Mouse (Mus musculus) midbrain, embryonic 13.5 days (tissue): ENCODE measurements around the gene Nfix. TPM values are rescaled to one million over a fixed set of nuclear protein-coding genes. Genes with fewer than 3 reads are reported as not detected.

Source experiments
- ATAC-seq: fragments of 200-750 bp; cut with Nextera tagmentation; 2 replicates; pipeline ENCODE4 v1.8.0; 2017; ENCODE audit warnings: mild to moderate bottlenecking, moderate TSS enrichment, moderate library complexity
- H3K27ac ChIP-seq: fragments of 300-500 bp; sonication (generic); 2 replicates; pipeline ENCODE4 v1.5.1; 2015; ENCODE audit warnings: inconsistent platforms, mild to moderate bottlenecking, moderate library complexity
- H3K27me3 ChIP-seq: fragments of 300-500 bp; sonication (generic); 2 replicates; pipeline ENCODE4 v1.6.1; 2015; ENCODE audit warnings: mild to moderate bottlenecking, inconsistent platforms
- H3K36me3 ChIP-seq: fragments of 300-500 bp; sonication (generic); 2 replicates; pipeline ENCODE4 v1.6.1; 2015; ENCODE audit warnings: mild to moderate bottlenecking, inconsistent platforms
- H3K4me1 ChIP-seq: fragments of 300-500 bp; sonication (generic); replicated peaks from 2 replicates; pipeline ENCODE4 v1.6.1; 2015; ENCODE audit warnings: inconsistent platforms
- H3K4me2 ChIP-seq: fragments of 300-500 bp; sonication (generic); replicated peaks from 2 replicates; pipeline ENCODE4 v1.6.1; 2015; ENCODE audit warnings: moderate library complexity, mild to moderate bottlenecking, inconsistent platforms
- H3K4me3 ChIP-seq: fragments of 300-500 bp; sonication (generic); replicated peaks from 2 replicates; pipeline ENCODE4 v1.5.1; 2015; ENCODE audit warnings: mild to moderate bottlenecking, inconsistent platforms
- H3K9ac ChIP-seq: fragments of 300-500 bp; sonication (generic); replicated peaks from 2 replicates; pipeline ENCODE4 v1.6.1; 2015; ENCODE audit warnings: mild to moderate bottlenecking, inconsistent platforms
- H3K9me3 ChIP-seq: fragments of 300-500 bp; sonication (generic); 2 replicates; pipeline ENCODE4 v1.6.1; 2016; ENCODE audit warnings: mild to moderate bottlenecking, inconsistent platforms
- WGBS: fragments of 180-500 bp; shearing (Covaris S2); methylation state at CpG from one replicate; pipeline ENCODE4 v1.1.7; 2015; 5-methylcytosine and 5-hydroxymethylcytosine counted together
- polyA plus RNA-seq: library from polyadenylated mRNA; unstranded; fragments of >200 nt; fragmentation: Nextera tagmentation; extraction: Ambion mirVana; gene quantifications from 2 replicates; pipeline ENCODE4 v1.2.1, GENCODE M21; 2015

Gene Nfix
- polyA plus RNA-seq, 1 experiment from 2014 or later, result 28.4 TPM

DNA sequence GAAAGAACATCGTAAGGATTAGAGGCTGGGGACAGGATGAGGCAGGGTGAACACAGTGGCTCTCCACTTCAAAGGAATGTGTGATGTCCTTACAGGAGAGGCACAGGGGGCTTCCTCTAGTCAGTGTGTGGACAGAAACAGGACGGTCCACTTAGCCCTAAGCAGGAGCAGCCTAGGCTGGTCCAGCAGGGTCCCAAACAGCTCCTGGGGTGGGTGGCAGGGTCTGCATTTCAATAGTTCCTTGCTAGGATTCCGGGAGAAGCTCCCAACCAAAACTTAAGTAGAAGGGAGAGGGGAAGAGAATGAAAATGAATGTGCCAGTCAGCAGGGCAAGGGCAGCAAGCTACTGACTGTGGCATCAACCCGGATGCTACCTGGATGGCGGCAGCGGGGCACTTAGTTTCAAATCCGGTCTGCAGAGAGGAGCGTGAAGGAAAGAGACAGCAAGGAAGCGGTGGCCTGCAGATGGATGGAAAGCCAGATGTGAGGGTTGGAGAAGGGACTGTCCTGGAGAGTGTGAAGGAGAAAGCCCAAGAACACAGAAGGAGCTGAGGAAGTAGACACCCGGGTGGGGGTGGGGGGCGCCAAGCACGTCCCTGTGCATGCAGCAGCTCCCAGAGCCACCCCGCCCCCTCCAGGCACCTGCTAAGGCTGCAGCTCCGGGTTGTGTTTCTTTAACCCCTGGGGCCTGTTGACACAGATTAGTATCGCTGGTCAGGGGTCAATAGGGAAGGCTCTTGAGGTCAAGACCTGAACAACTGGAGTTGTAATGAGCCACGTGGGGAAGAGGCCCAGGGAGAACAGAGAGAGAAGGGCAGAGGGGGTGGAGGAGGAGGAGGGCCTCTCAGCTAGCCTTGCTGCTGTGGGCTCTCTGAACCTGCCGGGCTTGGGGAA is 54.9 kb downstream of the Nfix start:
- ATAC-seq, result no peak
- WGBS, result 5% methylated on average over 17 of the region's 17 CpGs
- H3K4me2 ChIP-seq, result no peak overlapping the region
- no peaks in the 10 kb centered on the region for H3K9me3 ChIP-seq
- no peaks in the 10 kb centered on the region for H3K36me3 ChIP-seq
- peaks cover 99% of the 10 kb centered on the region for H3K27me3 ChIP-seq
- H3K27ac ChIP-seq, result no peak overlapping the region; the same call in none of the 2 replicates
- no peak overlapping the region for H3K4me3 ChIP-seq
- peak overlapping the region; percentile 36; the same call in 1 of the 2 replicates for H3K9ac ChIP-seq
- peaks cover 74% of the 10 kb centered on the region for H3K4me1 ChIP-seq

DNA sequence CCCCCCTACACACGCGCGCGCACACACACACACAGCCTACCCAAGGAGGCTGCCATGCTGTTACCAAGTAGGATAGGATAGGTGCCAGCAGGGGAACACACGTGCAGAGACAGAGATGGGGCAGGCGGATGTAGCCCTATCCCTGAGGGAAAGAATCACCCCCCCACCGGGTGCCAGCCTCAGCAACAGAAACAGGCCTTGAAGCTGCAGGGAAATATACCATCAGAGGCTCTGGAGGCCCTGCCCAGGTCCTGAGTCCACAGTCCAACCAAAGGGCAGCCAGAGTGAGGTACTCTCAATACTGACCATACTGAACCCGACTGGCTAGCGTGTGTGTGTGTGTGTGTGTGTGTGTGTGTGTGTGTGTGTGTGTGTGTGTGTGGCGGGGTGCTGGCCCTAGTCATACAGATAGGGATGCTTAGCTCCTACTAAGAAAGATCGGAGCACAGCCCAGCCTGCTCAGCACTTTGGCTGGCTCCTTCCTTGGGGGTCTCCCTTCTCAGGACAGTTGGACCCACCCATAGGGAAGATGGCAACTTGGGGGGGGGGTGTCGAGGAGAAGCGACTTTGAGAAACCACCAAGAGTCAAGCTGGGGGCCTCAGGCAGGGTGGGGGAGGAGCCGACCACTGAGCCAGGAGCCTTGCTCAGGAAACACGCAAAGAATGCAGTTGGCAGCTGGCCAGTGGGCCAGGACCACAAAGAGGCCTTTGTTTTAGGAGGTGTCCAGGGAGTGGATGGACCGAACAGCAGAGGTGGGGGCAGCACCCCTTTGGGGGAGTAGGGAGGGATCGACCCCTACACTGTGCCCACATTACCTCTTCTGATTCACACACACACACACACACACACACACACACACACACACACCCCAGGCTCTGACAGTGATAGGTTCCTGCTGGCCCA is 56.4 kb downstream of the Nfix start:
- peaks cover 82% of the 10 kb centered on the region for H3K4me1 ChIP-seq
- H3K4me2 ChIP-seq, result peak overlapping the region; percentile 34
- WGBS, result 3% methylated on average over 17 of the region's 17 CpGs
- ATAC-seq, result peak; percentile 72
- no peaks in the 10 kb centered on the region for H3K36me3 ChIP-seq
- H3K27me3 ChIP-seq, result peaks cover 99% of the 10 kb centered on the region
- H3K27ac ChIP-seq, result peak overlapping the region; percentile 71
- no peak overlapping the region for H3K4me3 ChIP-seq
- H3K9ac ChIP-seq, result peak overlapping the region; percentile 36
- no peaks in the 10 kb centered on the region for H3K9me3 ChIP-seq

DNA sequence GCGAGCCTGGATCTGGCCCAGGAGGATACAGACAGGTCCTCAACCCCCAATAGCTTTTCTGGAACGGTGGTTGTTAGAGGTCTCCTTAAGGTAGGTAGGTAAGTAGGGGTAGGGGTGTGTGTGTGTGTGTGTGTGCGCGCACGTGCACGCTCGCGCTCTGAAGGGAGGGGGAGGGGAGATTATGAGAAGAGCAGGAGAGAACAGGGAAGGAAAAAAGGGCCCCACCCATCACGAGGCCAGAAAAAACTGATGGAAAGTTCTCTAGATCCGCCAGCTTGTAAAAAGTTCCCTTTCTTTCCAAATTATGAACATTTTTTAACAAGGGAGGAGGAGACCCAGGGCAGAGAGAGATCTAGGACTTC is 57.1 kb downstream of the Nfix start:
- Histone ChIP-seq H3K27me3 (peaks cover 99% of the 10 kb centered on the region), H3K9ac (peak overlapping the region; percentile 44; the same call in 1 of the 2 replicates)

DNA sequence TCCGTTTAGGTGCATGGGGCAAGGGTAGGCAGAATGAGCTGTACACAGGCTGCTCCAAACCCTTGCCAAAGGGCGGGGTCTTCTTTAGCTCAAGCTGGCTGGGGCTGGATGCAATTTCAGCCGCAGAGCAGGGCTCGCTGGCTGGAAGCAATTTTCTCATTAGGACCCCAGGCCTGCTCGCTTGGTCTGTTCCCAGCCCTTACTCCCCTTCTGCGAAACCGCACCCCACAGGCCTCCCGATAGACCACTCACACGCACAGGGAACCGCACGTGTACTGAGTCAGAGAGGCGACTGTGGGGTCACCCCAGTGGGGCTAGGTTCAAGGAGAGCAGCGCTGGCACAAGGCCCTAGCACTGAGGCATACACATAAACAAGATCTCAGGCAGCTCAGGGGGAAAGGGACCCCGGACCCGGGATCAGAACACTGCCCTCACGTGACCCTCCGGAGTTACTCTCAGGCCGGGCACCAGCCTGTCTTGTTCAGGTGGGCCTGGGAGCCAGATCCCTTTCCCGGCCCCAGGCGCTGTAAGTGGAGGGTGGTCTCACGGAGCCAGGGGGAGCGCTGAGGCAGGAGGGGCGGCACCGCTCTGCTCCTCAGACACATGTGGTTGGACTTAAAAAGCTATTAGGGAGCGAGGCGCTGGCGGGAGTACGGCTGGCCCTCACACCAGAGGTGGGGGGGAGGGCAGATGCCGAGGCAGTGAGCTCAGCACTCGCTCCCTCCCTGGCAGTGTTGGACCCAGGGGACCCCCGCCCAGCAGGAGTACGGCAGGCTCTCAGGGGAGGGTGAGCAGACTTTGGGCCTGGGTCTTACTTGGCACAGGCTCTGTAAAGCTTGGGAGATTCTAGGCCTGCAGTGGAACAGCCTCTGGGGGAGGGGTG is 57.7 kb downstream of the Nfix start:
- Histone ChIP-seq H3K27me3 (peaks cover 100% of the 10 kb centered on the region), H3K9ac (peak overlapping the region; percentile 44), H3K4me2 (peak overlapping the region; percentile 34), H3K4me3 (0 out of 2 replicates have a peak overlapping the region, but pooled peaks have one; percentile 5), H3K4me1 (peaks cover 96% of the 10 kb centered on the region), H3K36me3 (no peaks in the 10 kb centered on the region), H3K9me3 (no peaks in the 10 kb centered on the region), H3K27ac (peak overlapping the region; percentile 71)
- peak; percentile 37 for ATAC-seq
- 4% methylated on average over 32 of the region's 32 CpGs for WGBS

More for the DNA sequence above, 57.1 kb downstream of the Nfix start:
- H3K27ac ChIP-seq, result peak overlapping the region; percentile 71
- 8% methylated on average over 10 of the region's 10 CpGs for WGBS
- peak overlapping the region; percentile 34 for H3K4me2 ChIP-seq
- ATAC-seq, result no peak
- H3K4me3 ChIP-seq, result 0 out of 2 replicates have a peak overlapping the region, but pooled peaks have one; percentile 5
- no peaks in the 10 kb centered on the region for H3K9me3 ChIP-seq
- no peaks in the 10 kb centered on the region for H3K36me3 ChIP-seq
- H3K4me1 ChIP-seq, result peaks cover 89% of the 10 kb centered on the region

DNA sequence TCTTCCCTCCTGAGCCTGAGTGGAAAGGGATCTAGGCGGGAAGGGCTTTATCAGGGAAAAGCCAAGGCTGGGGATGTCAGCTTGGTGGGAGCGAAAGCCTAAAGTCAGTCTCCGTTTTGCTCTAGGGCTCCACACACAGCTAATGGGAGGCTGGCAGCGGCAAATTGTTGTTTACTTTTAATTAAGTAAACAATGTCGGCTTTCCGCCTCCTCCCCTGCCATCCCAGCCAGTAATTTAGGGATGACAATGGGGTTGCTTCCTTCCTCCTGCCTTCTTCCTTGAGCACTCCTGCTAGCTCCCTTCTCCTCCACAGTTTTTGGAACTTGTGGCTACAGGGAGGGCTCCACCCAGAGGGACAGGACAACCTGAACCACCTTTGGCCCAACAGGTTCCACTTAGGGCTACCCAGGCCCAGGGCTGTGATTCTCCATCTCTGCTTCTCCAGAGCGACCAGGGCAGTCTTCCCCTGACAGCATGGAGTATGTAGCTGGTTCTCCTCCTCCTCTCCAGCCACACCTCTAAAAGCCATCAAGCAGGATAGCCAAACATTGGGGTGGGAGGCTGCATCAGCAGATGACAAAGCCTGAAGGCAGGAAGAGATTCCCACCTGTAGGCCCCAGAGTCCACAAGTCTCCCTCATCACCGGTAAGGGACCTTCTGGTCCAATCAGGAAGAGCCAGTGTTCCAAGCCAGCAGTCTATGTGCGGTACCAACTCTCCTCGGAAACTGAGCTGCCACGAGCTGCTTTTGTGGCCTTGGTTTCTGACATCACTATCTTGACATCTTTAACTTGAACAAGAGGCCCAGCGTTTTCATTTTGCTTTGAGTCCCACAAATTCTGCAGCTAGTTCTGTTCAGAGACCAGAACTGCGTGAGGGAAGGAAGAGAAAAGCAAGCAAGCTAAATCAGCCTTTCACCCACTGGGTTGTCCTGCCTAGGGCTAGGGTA is 59.0 kb downstream of the Nfix start:
- no peak overlapping the region for H3K4me2 ChIP-seq
- peaks cover 94% of the 10 kb centered on the region for H3K4me1 ChIP-seq
- no peak overlapping the region for H3K27ac ChIP-seq
- H3K4me3 ChIP-seq, result no peak overlapping the region
- H3K9me3 ChIP-seq, result no peaks in the 10 kb centered on the region
- WGBS, result 27% methylated on average over 13 of the region's 13 CpGs
- H3K36me3 ChIP-seq, result no peaks in the 10 kb centered on the region
- peaks cover 100% of the 10 kb centered on the region for H3K27me3 ChIP-seq
- H3K9ac ChIP-seq, result no peak overlapping the region
- no peak for ATAC-seq

DNA sequence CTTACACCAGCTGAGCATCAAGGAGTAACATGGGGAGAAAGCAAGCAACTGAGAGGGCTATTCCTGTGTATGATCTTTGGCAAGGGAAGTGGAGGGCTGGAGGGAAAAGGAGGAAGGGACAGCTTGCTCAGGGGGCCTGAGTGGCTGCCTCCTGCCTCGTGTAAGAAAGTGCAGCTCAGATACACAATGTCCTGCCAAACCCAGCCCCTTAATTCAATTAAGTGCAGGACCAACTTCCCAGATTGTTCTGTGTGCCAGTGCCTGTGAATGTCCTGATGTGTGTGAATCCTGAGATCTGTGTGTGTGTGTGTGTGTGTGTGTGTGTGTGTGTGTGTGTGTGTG is 60.8 kb downstream of the Nfix start:
- peaks cover 100% of the 10 kb centered on the region for H3K27me3 ChIP-seq
- ATAC-seq, result no peak
- H3K36me3 ChIP-seq, result no peaks in the 10 kb centered on the region
- no peaks in the 10 kb centered on the region for H3K9me3 ChIP-seq
- peaks cover 79% of the 10 kb centered on the region for H3K4me1 ChIP-seq
- 12% methylated on average over 1 of the region's 1 CpGs for WGBS
- H3K4me2 ChIP-seq, result no peak overlapping the region
- no peak overlapping the region for H3K4me3 ChIP-seq
- H3K9ac ChIP-seq, result no peak overlapping the region
- no peak overlapping the region for H3K27ac ChIP-seq

DNA sequence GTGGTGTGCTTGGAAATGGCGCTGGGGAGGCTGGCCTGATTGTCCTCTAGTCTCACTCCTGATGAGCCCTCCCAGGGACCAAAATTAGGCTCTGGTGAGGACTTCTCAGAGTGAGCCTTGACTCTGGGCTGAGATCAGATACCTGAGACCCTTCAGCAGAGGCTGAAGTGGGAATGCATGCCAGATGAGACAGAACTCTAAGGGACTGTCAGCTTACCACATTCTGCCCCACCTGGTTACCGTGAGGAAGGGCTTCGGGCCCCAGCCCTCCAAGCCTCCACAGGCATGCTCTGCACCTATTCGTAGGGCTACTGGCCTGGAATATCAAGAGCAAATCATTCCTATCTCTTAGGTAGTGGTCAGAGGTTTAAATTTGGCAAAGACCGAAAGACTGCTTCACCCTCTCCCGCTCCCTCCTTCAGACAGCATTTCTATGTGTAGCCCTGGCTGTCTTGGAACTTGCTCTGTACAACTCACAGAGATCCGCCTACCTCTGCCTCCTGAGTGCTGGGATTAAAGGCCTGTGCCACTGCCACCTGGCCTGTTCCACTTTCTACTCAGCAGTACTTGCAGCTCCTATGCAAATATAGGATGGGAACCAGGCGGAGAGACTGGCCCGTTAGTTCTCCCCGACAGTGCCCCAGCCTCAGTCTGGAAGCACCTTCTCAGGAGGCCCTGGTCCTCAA is 61.3 kb downstream of the Nfix start:
- no peaks in the 10 kb centered on the region for H3K36me3 ChIP-seq
- no peak overlapping the region for H3K4me2 ChIP-seq
- peaks cover 100% of the 10 kb centered on the region for H3K27me3 ChIP-seq
- H3K27ac ChIP-seq, result no peak overlapping the region
- ATAC-seq, result no peak
- 0 out of 2 replicates have a peak overlapping the region, but pooled peaks have one; percentile 19 for H3K9ac ChIP-seq
- H3K9me3 ChIP-seq, result no peaks in the 10 kb centered on the region
- no peak overlapping the region for H3K4me3 ChIP-seq
- WGBS, result 32% methylated on average over 10 of the region's 10 CpGs
- peaks cover 79% of the 10 kb centered on the region for H3K4me1 ChIP-seq

DNA sequence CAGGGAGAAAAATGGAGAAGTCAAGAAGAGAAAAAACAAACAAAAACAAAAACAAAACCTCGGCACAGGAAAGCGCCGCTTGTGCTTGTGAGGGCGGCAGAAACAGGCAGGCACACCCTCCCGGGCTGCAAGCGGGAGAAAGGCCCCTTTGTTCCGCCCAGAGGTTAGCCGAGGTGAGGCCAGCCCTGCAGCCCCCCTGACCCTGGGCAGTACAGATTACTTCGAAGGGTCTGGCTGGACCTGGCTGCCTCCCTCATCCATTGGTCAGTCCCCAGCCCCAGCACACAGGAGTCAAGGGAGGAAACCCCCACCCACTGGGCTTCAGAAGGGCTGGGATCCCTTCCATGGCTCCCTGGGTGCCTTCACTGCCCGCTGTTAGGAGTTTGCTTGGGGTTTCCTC is 61.9 kb downstream of the Nfix start:
- no peak for ATAC-seq
- WGBS, result 5% methylated on average over 10 of the region's 10 CpGs
- H3K36me3 ChIP-seq, result no peaks in the 10 kb centered on the region
- H3K27ac ChIP-seq, result no peak overlapping the region
- no peaks in the 10 kb centered on the region for H3K9me3 ChIP-seq
- no peak overlapping the region for H3K4me2 ChIP-seq
- peaks cover 76% of the 10 kb centered on the region for H3K4me1 ChIP-seq
- H3K9ac ChIP-seq, result 0 out of 2 replicates have a peak overlapping the region, but pooled peaks have one; percentile 19
- peaks cover 100% of the 10 kb centered on the region for H3K27me3 ChIP-seq
- H3K4me3 ChIP-seq, result no peak overlapping the region

DNA sequence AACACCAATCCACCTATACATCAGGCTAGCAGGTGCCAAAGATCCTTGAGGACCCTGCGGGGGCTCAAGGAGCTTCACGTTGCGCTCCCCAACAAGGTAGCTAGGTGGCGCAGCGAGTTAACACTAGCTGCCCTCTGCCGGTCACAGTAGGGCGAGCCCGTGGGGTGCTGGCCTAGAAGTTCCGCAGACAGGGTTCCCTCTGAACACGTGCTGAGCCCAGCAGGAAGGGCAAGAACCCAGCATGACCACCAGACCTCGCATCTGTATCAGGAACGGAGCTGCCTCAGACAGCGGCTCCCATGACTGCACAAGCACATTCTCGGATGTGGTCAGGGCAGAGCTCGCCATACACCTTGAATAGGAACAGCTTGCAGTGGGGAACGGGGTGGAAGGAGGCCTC is 62.5 kb downstream of the Nfix start:
- Histone ChIP-seq H3K4me3 (peak overlapping the region; percentile 15; the same call in 1 of the 2 replicates), H3K4me1 (peaks cover 76% of the 10 kb centered on the region), H3K27ac (0 out of 2 replicates have a peak overlapping the region, but pooled peaks have one; percentile 37), H3K9ac (peak overlapping the region; percentile 21; the same call in 1 of the 2 replicates), H3K27me3 (peaks cover 98% of the 10 kb centered on the region), H3K36me3 (no peaks in the 10 kb centered on the region), H3K9me3 (no peaks in the 10 kb centered on the region), H3K4me2 (peak overlapping the region; percentile 39)
- 1% methylated on average over 16 of the region's 16 CpGs for WGBS
- peak; percentile 53 for ATAC-seq

DNA sequence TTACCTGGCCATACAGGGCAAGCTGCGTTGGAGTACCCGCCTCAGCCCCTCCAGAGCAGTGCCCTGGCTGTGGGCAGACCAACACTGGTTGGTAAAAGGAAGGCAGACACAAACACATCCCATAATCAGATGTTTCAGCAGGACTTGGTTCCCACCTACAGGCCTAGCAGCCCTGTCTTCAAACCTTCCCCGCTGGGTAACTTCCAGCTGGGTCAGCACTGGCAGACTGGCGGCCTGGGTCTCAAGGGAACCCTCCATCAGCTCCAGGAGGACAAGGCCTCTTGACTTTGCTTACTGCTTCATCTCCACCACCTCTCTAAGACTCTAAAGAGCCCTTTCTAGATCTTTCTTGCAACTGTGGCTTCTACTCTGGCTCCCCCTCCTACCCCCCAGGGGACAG is 63.6 kb downstream of the Nfix start:
- H3K9me3 ChIP-seq, result no peaks in the 10 kb centered on the region
- 85% methylated on average over 4 of the region's 4 CpGs for WGBS
- ATAC-seq, result no peak
- peaks cover 89% of the 10 kb centered on the region for H3K27me3 ChIP-seq
- no peak overlapping the region for H3K27ac ChIP-seq
- 0 out of 2 replicates have a peak overlapping the region, but pooled peaks have one; percentile 5 for H3K9ac ChIP-seq
- peaks cover 76% of the 10 kb centered on the region for H3K4me1 ChIP-seq
- H3K36me3 ChIP-seq, result no peaks in the 10 kb centered on the region
- H3K4me2 ChIP-seq, result no peak overlapping the region
- H3K4me3 ChIP-seq, result no peak overlapping the region
